Mouse (Mus musculus): ENCODE results near the gene Ttc21a. TPM values are rescaled to one million over a fixed set of nuclear protein-coding genes. Genes with fewer than 3 reads are reported as not detected.

Gene Ttc21a
- polyA plus RNA-seq, 1 experiment: 11.4 TPM

- DNase-seq: no peak
- WGBS: 79% methylated on average over 12 of the region's 12 CpGs
- TF ChIP-seq POLR2A (IDR thresholded peaks at IDR 0.05; ENCODE audit: borderline replicate concordance, extremely low read depth, low read depth, low read length) (no peak), CTCF (IDR thresholded peaks at IDR 0.05; ENCODE audit: insufficient read depth, low read length) (no peak)
These were observed 5.0 kb upstream of the Ttc21a start for GRCm38 (mm10) chr9:119932358-119932757.

GRCm38 (mm10) chr9:119933675-119934074, 3.7 kb upstream of the Ttc21a start:
- TF ChIP-seq CTCF (IDR thresholded peaks at IDR 0.05; ENCODE audit: insufficient read depth, low read length) (no peak), POLR2A (IDR thresholded peaks at IDR 0.05; ENCODE audit: borderline replicate concordance, extremely low read depth, low read depth, low read length) (no peak)
- Histone ChIP-seq H3K4me1 (ENCODE audit: control insufficient read depth, insufficient read depth, low read length) (peaks cover 5% of the 10 kb centered on the region; the same call in 1 of the 2 replicates), H3K4me3 (replicated peaks; ENCODE audit: extremely low read depth, low read depth, low read length) (no peak overlapping the region)
- DNase-seq: no peak
- WGBS: 93% methylated on average over 6 of the region's 6 CpGs

More at GRCm38 (mm10) chr9:119932358-119932757, 5.0 kb upstream of the Ttc21a start:
- Histone ChIP-seq H3K4me3 (replicated peaks; ENCODE audit: extremely low read depth, low read depth, low read length) (no peak overlapping the region), H3K4me1 (ENCODE audit: control insufficient read depth, insufficient read depth, low read length) (peaks cover 5% of the 10 kb centered on the region; the same call in 1 of the 2 replicates)

GRCm38 (mm10) chr9:119938496-119938895, 1.1 kb downstream of the Ttc21a start:
- WGBS: 78% methylated on average over 4 of the region's 4 CpGs
- TF ChIP-seq POLR2A (IDR thresholded peaks at IDR 0.05; ENCODE audit: borderline replicate concordance, extremely low read depth, low read depth, low read length) (no peak), CTCF (IDR thresholded peaks at IDR 0.05; ENCODE audit: insufficient read depth, low read length) (no peak)
- Histone ChIP-seq H3K4me1 (ENCODE audit: control insufficient read depth, insufficient read depth, low read length) (peaks cover 5% of the 10 kb centered on the region; the same call in 1 of the 2 replicates), H3K4me3 (replicated peaks; ENCODE audit: extremely low read depth, low read depth, low read length) (no peak overlapping the region)
- DNase-seq: no peak

GRCm38 (mm10) chr9:119939646-119940045, 2.2 kb downstream of the Ttc21a start:
- 70% methylated on average over 10 of the region's 10 CpGs for WGBS
- no peak for TF ChIP-seq POLR2A (IDR thresholded peaks at IDR 0.05; ENCODE audit: borderline replicate concordance, extremely low read depth, low read depth, low read length)
- no peak for TF ChIP-seq CTCF (IDR thresholded peaks at IDR 0.05; ENCODE audit: insufficient read depth, low read length)
- no peak overlapping the region for H3K4me3 ChIP-seq (replicated peaks; ENCODE audit: extremely low read depth, low read depth, low read length)
- H3K4me1 ChIP-seq (ENCODE audit: control insufficient read depth, insufficient read depth, low read length): peaks cover 5% of the 10 kb centered on the region; the same call in 1 of the 2 replicates
- no peak for DNase-seq

GRCm38 (mm10) chr9:119941407-119941806, 4.0 kb downstream of the Ttc21a start:
- peaks cover 2% of the 10 kb centered on the region; the same call in 1 of the 2 replicates for H3K4me1 ChIP-seq (ENCODE audit: control insufficient read depth, insufficient read depth, low read length)
- WGBS: 61% methylated on average over 5 of the region's 5 CpGs
- H3K4me3 ChIP-seq (replicated peaks; ENCODE audit: extremely low read depth, low read depth, low read length): no peak overlapping the region
- DNase-seq: no peak
- TF ChIP-seq POLR2A (IDR thresholded peaks at IDR 0.05; ENCODE audit: borderline replicate concordance, extremely low read depth, low read depth, low read length): no peak
- no peak for TF ChIP-seq CTCF (IDR thresholded peaks at IDR 0.05; ENCODE audit: insufficient read depth, low read length)

GRCm38 (mm10) chr9:119941861-119942260, 4.5 kb downstream of the Ttc21a start:
- TF ChIP-seq POLR2A (IDR thresholded peaks at IDR 0.05; ENCODE audit: borderline replicate concordance, extremely low read depth, low read depth, low read length): no peak
- TF ChIP-seq CTCF (IDR thresholded peaks at IDR 0.05; ENCODE audit: insufficient read depth, low read length): no peak
- Histone ChIP-seq H3K4me1 (ENCODE audit: control insufficient read depth, insufficient read depth, low read length) (no peaks in the 10 kb centered on the region), H3K4me3 (replicated peaks; ENCODE audit: extremely low read depth, low read depth, low read length) (no peak overlapping the region)
- no peak for DNase-seq
- 74% methylated on average over 14 of the region's 14 CpGs for WGBS

- TF ChIP-seq CTCF (IDR thresholded peaks at IDR 0.05; ENCODE audit: insufficient read depth, low read length) (no peak), POLR2A (IDR thresholded peaks at IDR 0.05; ENCODE audit: borderline replicate concordance, extremely low read depth, low read depth, low read length) (no peak)
- WGBS: 83% methylated on average over 1 of the region's 1 CpGs
- no peak for DNase-seq
These were observed 5.9 kb downstream of the Ttc21a start for GRCm38 (mm10) chr9:119943326-119943725.

GRCm38 (mm10) chr9:119945173-119945900, 7.9 kb downstream of the Ttc21a start:
- no peak for DNase-seq
- H3K4me3 ChIP-seq (replicated peaks; ENCODE audit: extremely low read depth, low read depth, low read length): no peak overlapping the region
- no peaks in the 10 kb centered on the region for H3K4me1 ChIP-seq (ENCODE audit: control insufficient read depth, insufficient read depth, low read length)
- TF ChIP-seq CTCF (IDR thresholded peaks at IDR 0.05; ENCODE audit: insufficient read depth, low read length): peak; percentile 32; the same call in 1 of the 2 replicates
- no peak for TF ChIP-seq POLR2A (IDR thresholded peaks at IDR 0.05; ENCODE audit: borderline replicate concordance, extremely low read depth, low read depth, low read length)
- WGBS: 68% methylated on average over 12 of the region's 12 CpGs

More at GRCm38 (mm10) chr9:119943326-119943725, 5.9 kb downstream of the Ttc21a start:
- no peaks in the 10 kb centered on the region for H3K4me1 ChIP-seq (ENCODE audit: control insufficient read depth, insufficient read depth, low read length)
- H3K4me3 ChIP-seq (replicated peaks; ENCODE audit: extremely low read depth, low read depth, low read length): no peak overlapping the region

- no peak for DNase-seq
- TF ChIP-seq POLR2A (IDR thresholded peaks at IDR 0.05; ENCODE audit: borderline replicate concordance, extremely low read depth, low read depth, low read length): no peak
- no peak for TF ChIP-seq CTCF (IDR thresholded peaks at IDR 0.05; ENCODE audit: insufficient read depth, low read length)
- Histone ChIP-seq H3K4me1 (ENCODE audit: control insufficient read depth, insufficient read depth, low read length) (no peaks in the 10 kb centered on the region), H3K4me3 (replicated peaks; ENCODE audit: extremely low read depth, low read depth, low read length) (no peak overlapping the region)
- WGBS: 34% methylated on average over 3 of the region's 3 CpGs
These were observed 11.4 kb downstream of the Ttc21a start for GRCm38 (mm10) chr9:119948804-119949203.

GRCm38 (mm10) chr9:119950434-119950833, 13.0 kb downstream of the Ttc21a start:
- Histone ChIP-seq H3K4me1 (ENCODE audit: control insufficient read depth, insufficient read depth, low read length) (no peaks in the 10 kb centered on the region), H3K4me3 (replicated peaks; ENCODE audit: extremely low read depth, low read depth, low read length) (no peak overlapping the region)
- 40% methylated on average over 6 of the region's 6 CpGs for WGBS
- no peak for DNase-seq
- TF ChIP-seq CTCF (IDR thresholded peaks at IDR 0.05; ENCODE audit: insufficient read depth, low read length) (no peak), POLR2A (IDR thresholded peaks at IDR 0.05; ENCODE audit: borderline replicate concordance, extremely low read depth, low read depth, low read length) (no peak)
